Mouse (Mus musculus) liver, embryonic 14.5 days (tissue): Measurements from ENCODE around the gene Hinfp.

Experiments
- CTCF ChIP-seq: IDR thresholded peaks from 2 replicates; pipeline ENCODE4 v1.5.1; 2016; ENCODE audit warnings: antibody characterized with exemption, low read depth, control low read depth
- EP300 ChIP-seq: IDR thresholded peaks from 2 replicates; pipeline ENCODE4 v1.6.1; 2016; ENCODE audit warnings: antibody characterized with exemption, low read depth

DNA sequence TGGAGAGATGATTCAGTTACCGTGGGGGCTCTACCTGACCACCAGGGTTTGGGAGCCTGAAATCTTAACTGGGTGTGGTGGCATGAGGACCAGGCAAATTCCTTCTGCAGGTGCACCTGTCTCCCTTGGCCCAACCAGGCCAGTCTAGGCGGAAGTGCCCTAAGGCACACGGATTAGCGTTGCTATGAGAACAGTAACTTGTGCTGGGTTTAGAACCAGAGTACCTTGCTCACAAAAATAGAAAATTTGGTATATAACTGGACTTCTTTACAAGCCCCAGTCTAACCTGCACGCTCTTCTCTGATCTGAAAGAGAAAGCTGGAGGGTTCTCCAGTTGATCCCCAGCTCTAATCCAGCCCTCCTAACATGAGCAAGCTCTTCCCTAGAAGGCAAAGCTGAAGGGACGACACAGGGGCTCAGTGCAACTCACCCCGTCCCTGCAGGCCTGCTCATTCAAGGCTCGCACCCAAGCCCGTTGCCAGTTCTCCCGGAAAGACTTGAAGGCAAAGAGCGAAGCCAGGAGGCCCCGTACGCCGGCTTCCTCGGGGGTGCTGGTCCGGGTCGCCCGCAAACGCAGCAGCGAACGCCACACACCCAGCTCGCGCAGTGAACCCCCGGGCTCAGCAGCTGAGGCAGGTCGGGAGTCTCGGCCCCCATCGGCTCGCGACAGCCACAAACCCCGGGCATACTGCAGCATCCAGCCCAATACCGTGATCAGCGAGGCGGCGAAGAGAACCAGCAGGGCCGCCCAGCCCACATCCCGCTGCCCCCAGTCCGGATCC lies 13.8 kb upstream of the Hinfp start:
- TF ChIP-seq CTCF (no peak), EP300 (no peak)
